Mouse (Mus musculus) effector memory CD4-positive, alpha-beta T cell, adult 5 months (primary cell): ENCODE results near the gene Olfr583. TPM values are rescaled to one million over a fixed set of nuclear protein-coding genes. Genes with fewer than 3 reads are reported as not detected.

ENCODE experiments used
- polyA plus RNA-seq: library from polyadenylated mRNA; unstranded; fragments of 100-300 nt; shearing (Covaris generic); gene quantifications from one replicate; pipeline ENCODE4 v1.2.1, GENCODE M21; 2017

Olfr583 gene
- polyA plus RNA-seq, result not detected

DNA sequence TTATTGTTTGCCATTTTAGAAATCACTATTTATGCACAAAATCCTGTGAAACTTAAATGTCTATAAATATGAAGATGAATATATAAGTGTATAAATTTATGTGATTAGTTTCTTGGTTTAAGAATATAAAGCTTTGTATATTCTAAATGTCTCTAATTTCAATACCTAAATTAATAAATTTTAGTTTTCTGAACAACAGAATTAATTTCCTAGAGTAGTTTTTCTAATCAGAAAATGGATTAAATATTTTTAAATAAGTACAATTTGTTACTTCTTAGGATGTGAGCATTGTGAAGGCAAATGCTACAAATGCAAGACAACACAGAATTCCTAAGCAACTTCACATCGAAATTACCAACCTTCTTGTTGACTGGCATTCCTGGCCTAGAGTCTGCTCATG lies at the start of gene Olfr583:
Gene Olfr583 (plus strand): TSS at position 301 of the 400 bp plus-strand sequence.

GRCm38 (mm10) chr7:103037724-103038123 lies 13.4 kb upstream of the Olfr583 start, which contains the start of gene Olfr582:
Gene Olfr582, plus strand, starts transcription at chr7:103038024.

GRCm38 (mm10) chr7:103081585-103081984 lies 30.5 kb downstream of the Olfr583 start, which contains the start of gene Olfr584:
Gene Olfr584, plus strand, starts transcription at chr7:103081885.

GRCm38 (mm10) chr7:103097420-103097819 lies 46.3 kb downstream of the Olfr583 start, which contains the start of gene Olfr585:
Gene Olfr585, plus strand, starts transcription at chr7:103097720.

Other genes with a start within 250 kb of the Olfr583 start
- not detected for gene Olfr564, start 247.8 kb upstream of the Olfr583 start, polyA plus RNA-seq
- gene Olfr566, start 192.5 kb upstream of the Olfr583 start, polyA plus RNA-seq, result not detected
- gene Olfr568, start 174.2 kb upstream of the Olfr583 start, polyA plus RNA-seq, result not detected
- not detected for gene Olfr569, start 160.4 kb upstream of the Olfr583 start, polyA plus RNA-seq
- gene Olfr570, start 156.7 kb upstream of the Olfr583 start, polyA plus RNA-seq, result not detected
- not detected for gene Olfr571, start 133.8 kb upstream of the Olfr583 start, polyA plus RNA-seq
- not detected for gene Olfr572, start 126.9 kb upstream of the Olfr583 start, polyA plus RNA-seq
- not detected for gene Olfr573-ps1, start 108.7 kb upstream of the Olfr583 start, polyA plus RNA-seq
- not detected for gene Olfr574, start 102.8 kb upstream of the Olfr583 start, polyA plus RNA-seq
- gene Olfr575, start 92.5 kb upstream of the Olfr583 start, polyA plus RNA-seq, result not detected
- gene Olfr576, start 88.6 kb upstream of the Olfr583 start, polyA plus RNA-seq, result not detected
- not detected for gene Olfr577, start 75.4 kb upstream of the Olfr583 start, polyA plus RNA-seq
- gene Olfr578, start 62.0 kb upstream of the Olfr583 start, polyA plus RNA-seq, result not detected
- not detected for gene Olfr582, start 13.3 kb upstream of the Olfr583 start, polyA plus RNA-seq
- not detected for gene Olfr584, start 30.6 kb downstream of the Olfr583 start, polyA plus RNA-seq
- not detected for gene Olfr585, start 46.4 kb downstream of the Olfr583 start, polyA plus RNA-seq
- not detected for gene Olfr586, start 74.3 kb downstream of the Olfr583 start, polyA plus RNA-seq
- not detected for gene Olfr588-ps1, start 89.6 kb downstream of the Olfr583 start, polyA plus RNA-seq
- not detected for gene Olfr589, start 105.1 kb downstream of the Olfr583 start, polyA plus RNA-seq
- gene Olfr591, start 127.0 kb downstream of the Olfr583 start, polyA plus RNA-seq, result 0.11 TPM
- 0.06 TPM for gene Olfr592, start 133.5 kb downstream of the Olfr583 start, polyA plus RNA-seq
- not detected for gene Olfr593, start 160.6 kb downstream of the Olfr583 start, polyA plus RNA-seq
- 0.12 TPM for gene Olfr594, start 165.7 kb downstream of the Olfr583 start, polyA plus RNA-seq
- not detected for gene Usp17ld, start 201.2 kb downstream of the Olfr583 start, polyA plus RNA-seq